Mouse (Mus musculus) heart, postnatal 0 days (tissue): ENCODE results near the gene Tex14. TPM values are rescaled to one million over a fixed set of nuclear protein-coding genes. Genes with fewer than 3 reads are reported as not detected.

Experiments
- ATAC-seq: fragments of 200-750 bp; cut with Nextera tagmentation; 2 replicates; pipeline ENCODE4 v1.8.0; 2017; ENCODE audit warnings: low read depth, moderate number of reproducible peaks, moderate library complexity; ENCODE audit not compliant: insufficient read depth
- DNase-seq: peaks from one replicate; pipeline ENCODE4 v3.0.0-alpha.2; 2016; ENCODE audit warnings: low spot score
- H3K27ac ChIP-seq: fragments of 300-500 bp; sonication (generic); 2 replicates; pipeline ENCODE4 v1.5.1; 2014; ENCODE audit warnings: low read depth, mild to moderate bottlenecking
- H3K27me3 ChIP-seq: fragments of 300-500 bp; sonication (generic); 2 replicates; pipeline ENCODE4 v1.6.1; 2014; ENCODE audit warnings: low read length, mixed read lengths; ENCODE audit not compliant: control insufficient read depth, insufficient read depth
- H3K36me3 ChIP-seq: fragments of 300-500 bp; sonication (generic); replicated peaks from 2 replicates; pipeline ENCODE4 v1.6.1; 2014; ENCODE audit warnings: low read length, mixed read lengths; ENCODE audit not compliant: control insufficient read depth, insufficient read depth
- H3K4me1 ChIP-seq: fragments of 300-500 bp; sonication (generic); 2 replicates; pipeline ENCODE4 v1.6.1; 2014; ENCODE audit warnings: antibody characterized with exemption; ENCODE audit not compliant: control insufficient read depth, insufficient read depth
- H3K4me2 ChIP-seq: fragments of 300-500 bp; sonication (generic); 2 replicates; pipeline ENCODE4 v1.6.1; 2014; ENCODE audit warnings: low read depth, mild to moderate bottlenecking, low read length, moderate library complexity
- H3K4me3 ChIP-seq: fragments of 300-500 bp; sonication (generic); 2 replicates; pipeline ENCODE4 v1.5.1; 2014; ENCODE audit warnings: low read depth, low read length
- H3K9ac ChIP-seq: fragments of 300-500 bp; sonication (generic); replicated peaks from 2 replicates; pipeline ENCODE4 v1.6.1; 2014; ENCODE audit warnings: low read depth, low read length, mixed read lengths
- H3K9me3 ChIP-seq: fragments of 300-500 bp; sonication (generic); replicated peaks from 2 replicates; pipeline ENCODE4 v1.6.1; 2016; ENCODE audit warnings: low read length; ENCODE audit not compliant: control insufficient read depth
- CTCF ChIP-seq: IDR thresholded peaks from 2 replicates; pipeline ENCODE4 v1.5.1; 2016; ENCODE audit warnings: antibody characterized with exemption, control low read depth, low read depth
- EP300 ChIP-seq: IDR thresholded peaks from 2 replicates; pipeline ENCODE4 v1.6.1; 2016; ENCODE audit warnings: antibody characterized with exemption, low read depth
- WGBS: fragments of 180-500 bp; shearing (Covaris S2); extraction: QIAGEN DNeasy Blood & Tissue Kit; methylation state at CpG from one replicate; pipeline ENCODE4 v1.1.7; 2014; 5-methylcytosine and 5-hydroxymethylcytosine counted together
- polyA plus RNA-seq: library from polyadenylated mRNA; unstranded; fragments of >200 nt; fragmentation: Nextera tagmentation; extraction: Ambion mirVana; gene quantifications from 2 replicates; pipeline ENCODE4 v1.2.1, GENCODE M21; 2015
- total RNA-seq: library from RNA; depleted of rRNA; stranded (reverse); fragments of >200 nt; gene quantifications from 2 replicates; pipeline ENCODE4 v1.2.3, GENCODE M21; 2014; ENCODE audit warnings: low replicate concordance

Tex14 gene
- total and polyA plus RNA-seq, 2 experiments from 2014 or later, result 0.22 to 0.46 TPM

GRCm38 (mm10) chr11:87531695-87532094 lies 126.8 kb downstream of the Tex14 start:
- 63% methylated on average over 6 of the region's 6 CpGs for WGBS
- Histone ChIP-seq H3K4me1 (no peaks in the 10 kb centered on the region), H3K9me3 (no peaks in the 10 kb centered on the region), H3K36me3 (no peaks in the 10 kb centered on the region), H3K27me3 (no peaks in the 10 kb centered on the region), H3K4me2 (no peak overlapping the region), H3K4me3 (no peak overlapping the region), H3K27ac (no peak overlapping the region), H3K9ac (no peak overlapping the region)
- ATAC-seq (no peak), DNase-seq (no peak)
- no peak for TF ChIP-seq EP300
- no peak for TF ChIP-seq CTCF

GRCm38 (mm10) chr11:87542285-87542684 lies 137.4 kb downstream of the Tex14 start:
- TF ChIP-seq CTCF, result no peak
- TF ChIP-seq EP300, result no peak
- no peak for ATAC-seq

GRCm38 (mm10) chr11:87542906-87543305 lies 138.0 kb downstream of the Tex14 start:
- DNase-seq (no peak), ATAC-seq (no peak)
- H3K9ac ChIP-seq, result no peak overlapping the region
- H3K36me3 ChIP-seq, result no peaks in the 10 kb centered on the region
- no peaks in the 10 kb centered on the region for H3K9me3 ChIP-seq
- no peak overlapping the region for H3K27ac ChIP-seq
- no peak overlapping the region for H3K4me3 ChIP-seq
- no peak for TF ChIP-seq CTCF
- no peak for TF ChIP-seq EP300
- no peak overlapping the region for H3K4me2 ChIP-seq
- H3K4me1 ChIP-seq, result no peaks in the 10 kb centered on the region
- no peaks in the 10 kb centered on the region for H3K27me3 ChIP-seq
- 37% methylated on average over 3 of the region's 3 CpGs for WGBS

More at GRCm38 (mm10) chr11:87542285-87542684, 137.4 kb downstream of the Tex14 start:
- 40% methylated on average over 8 of the region's 8 CpGs for WGBS
- no peak for DNase-seq
- H3K4me3 ChIP-seq, result no peak overlapping the region
- no peaks in the 10 kb centered on the region for H3K4me1 ChIP-seq
- no peaks in the 10 kb centered on the region for H3K27me3 ChIP-seq
- H3K27ac ChIP-seq, result no peak overlapping the region
- H3K36me3 ChIP-seq, result no peaks in the 10 kb centered on the region
- H3K9me3 ChIP-seq, result no peaks in the 10 kb centered on the region
- no peak overlapping the region for H3K4me2 ChIP-seq
- H3K9ac ChIP-seq, result no peak overlapping the region

- no peak for DNase-seq
- Histone ChIP-seq H3K27ac (no peak overlapping the region), H3K9ac (no peak overlapping the region), H3K27me3 (no peaks in the 10 kb centered on the region), H3K9me3 (no peaks in the 10 kb centered on the region), H3K4me1 (peaks cover 13% of the 10 kb centered on the region; the same call in 1 of the 2 replicates), H3K4me2 (no peak overlapping the region), H3K36me3 (no peaks in the 10 kb centered on the region), H3K4me3 (no peak overlapping the region)
- no peak for ATAC-seq
- WGBS, result 88% methylated on average over 4 of the region's 4 CpGs
- TF ChIP-seq CTCF (no peak), EP300 (no peak)
Observed at GRCm38 (mm10) chr11:87553342-87553741, 148.5 kb downstream of the Tex14 start.

GRCm38 (mm10) chr11:87554386-87554785 lies 149.5 kb downstream of the Tex14 start:
- peak; percentile 42 for DNase-seq
- Histone ChIP-seq H3K9ac (no peak overlapping the region), H3K4me1 (peaks cover 13% of the 10 kb centered on the region; the same call in 1 of the 2 replicates), H3K27ac (peak overlapping the region; percentile 64), H3K4me3 (no peak overlapping the region), H3K4me2 (peak overlapping the region; percentile 23; the same call in 1 of the 2 replicates), H3K9me3 (no peaks in the 10 kb centered on the region), H3K36me3 (no peaks in the 10 kb centered on the region), H3K27me3 (no peaks in the 10 kb centered on the region)
- WGBS, result 2% methylated on average over 5 of the region's 5 CpGs
- TF ChIP-seq CTCF, result no peak
- TF ChIP-seq EP300, result no peak
- peak; percentile 33; the same call in 1 of the 2 replicates for ATAC-seq

- Histone ChIP-seq H3K27ac (peak overlapping the region; percentile 64), H3K9ac (no peak overlapping the region), H3K4me3 (no peak overlapping the region), H3K27me3 (no peaks in the 10 kb centered on the region), H3K4me2 (no peak overlapping the region), H3K4me1 (peaks cover 13% of the 10 kb centered on the region; the same call in 1 of the 2 replicates), H3K9me3 (no peaks in the 10 kb centered on the region), H3K36me3 (no peaks in the 10 kb centered on the region)
- TF ChIP-seq CTCF (no peak), EP300 (no peak)
- 28% methylated on average over 2 of the region's 2 CpGs for whole genome bisulfite sequencing
- ATAC-seq (no peak; the same call in 1 of the 2 replicates), DNase-seq (peak; percentile 46)
Observed at GRCm38 (mm10) chr11:87555106-87555703, 150.3 kb downstream of the Tex14 start.
